Mouse (Mus musculus) forebrain, postnatal 0 days (tissue): ENCODE results near the gene Car7. TPM values are rescaled to one million over a fixed set of nuclear protein-coding genes. Genes with fewer than 3 reads are reported as not detected.

Experiments used
- ATAC-seq: fragments of 200-750 bp; cut with Nextera tagmentation; 2 replicates; pipeline ENCODE4 v1.8.0; 2017; ENCODE audit warnings: mild to moderate bottlenecking, moderate library complexity
- DNase-seq: peaks from one replicate; pipeline ENCODE4 v3.0.0-alpha.2; 2015
- H3K27ac ChIP-seq: fragments of 300-500 bp; sonication (generic); 2 replicates; pipeline ENCODE4 v1.5.1; 2014; ENCODE audit warnings: low read depth, mild to moderate bottlenecking, antibody characterized with exemption, low read length, moderate library complexity, mixed read lengths
- H3K27me3 ChIP-seq: fragments of 300-500 bp; sonication (generic); 2 replicates; pipeline ENCODE4 v1.6.1; 2014; ENCODE audit warnings: mild to moderate bottlenecking, low read length, mixed read lengths; ENCODE audit not compliant: insufficient read depth
- H3K36me3 ChIP-seq: fragments of 300-500 bp; sonication (generic); 2 replicates; pipeline ENCODE4 v1.6.1; 2014; ENCODE audit warnings: mild to moderate bottlenecking, moderate library complexity; ENCODE audit not compliant: insufficient read depth
- H3K4me1 ChIP-seq: fragments of 300-500 bp; sonication (generic); 2 replicates; pipeline ENCODE4 v1.6.1; 2014; ENCODE audit warnings: antibody characterized with exemption; ENCODE audit not compliant: insufficient read depth
- H3K4me2 ChIP-seq: fragments of 300-500 bp; sonication (generic); 2 replicates; pipeline ENCODE4 v1.6.1; 2014; ENCODE audit warnings: low read depth, mild to moderate bottlenecking, moderate library complexity
- H3K4me3 ChIP-seq: fragments of 300-500 bp; sonication (generic); 2 replicates; pipeline ENCODE4 v1.5.1; 2014; ENCODE audit warnings: low read depth, low read length, mixed read lengths
- H3K9ac ChIP-seq: fragments of 300-500 bp; sonication (generic); 2 replicates; pipeline ENCODE4 v1.6.1; 2014; ENCODE audit warnings: mild to moderate bottlenecking
- H3K9me3 ChIP-seq: fragments of 300-500 bp; sonication (generic); 2 replicates; pipeline ENCODE4 v1.6.1; 2016; ENCODE audit warnings: low read length
- CTCF ChIP-seq: sonication (generic); IDR thresholded peaks from 2 replicates; pipeline ENCODE4 v1.5.1; 2016; ENCODE audit warnings: antibody characterized with exemption, control low read depth, low read depth
- WGBS: fragments of 180-500 bp; shearing (Covaris S2); extraction: QIAGEN DNeasy Blood & Tissue Kit; methylation state at CpG from one replicate; pipeline ENCODE4 v1.1.7; 2014; 5-methylcytosine and 5-hydroxymethylcytosine counted together
- polyA plus RNA-seq: library from polyadenylated mRNA; unstranded; fragments of >200 nt; fragmentation: Nextera tagmentation; extraction: Ambion mirVana; gene quantifications from 2 replicates; pipeline ENCODE4 v1.2.1, GENCODE M21; 2015
- total RNA-seq: library from RNA; depleted of rRNA; stranded (reverse); fragments of >200 nt; gene quantifications from 2 replicates; pipeline ENCODE4 v1.2.3, GENCODE M21; 2014; rRNA removed

Gene Car7
- total RNA-seq (2.2 and 2.5 TPM in 2 replicates), polyA plus RNA-seq (1.6 and 2.0 TPM in 2 replicates)

DNA sequence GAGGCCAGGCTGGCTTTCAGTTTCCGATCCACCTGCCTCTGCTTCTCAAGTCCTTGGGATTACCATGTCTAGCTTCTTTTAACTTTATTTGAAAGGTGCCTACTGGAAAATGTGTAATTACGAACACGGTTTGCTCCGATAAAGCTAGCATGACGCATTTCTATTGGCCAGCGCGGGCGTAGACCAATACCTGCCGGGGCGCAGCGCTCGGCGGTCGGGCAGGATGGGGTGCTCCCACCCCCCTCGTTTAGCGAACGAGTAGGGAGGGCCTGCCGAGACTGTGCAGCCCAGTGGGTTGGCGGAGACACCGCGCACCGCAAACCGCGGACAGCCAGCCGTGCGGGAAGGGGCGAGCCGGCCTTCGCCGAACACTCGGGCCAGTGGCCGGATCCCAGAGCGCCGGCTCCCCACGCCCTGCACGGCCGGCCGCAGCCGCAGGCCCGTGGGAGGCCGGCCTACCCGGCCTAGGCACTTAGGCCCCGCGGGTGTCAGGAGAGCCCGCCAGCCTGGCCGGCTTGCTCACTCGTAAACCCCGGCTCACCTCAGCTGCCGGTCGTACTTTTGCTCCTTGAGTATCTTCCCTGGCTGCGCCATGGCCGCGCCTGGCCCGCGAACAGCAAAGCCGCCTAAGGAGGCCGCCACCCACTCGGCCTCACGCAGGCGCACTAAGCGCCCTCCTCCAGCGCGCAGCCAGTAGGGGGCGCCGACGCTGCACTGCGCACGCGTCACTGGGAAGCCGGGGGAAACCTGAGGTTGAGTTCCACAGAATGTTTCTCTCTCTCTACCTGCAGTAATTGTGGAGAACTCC lies at the start of gene Car7, which contains the start of gene Nae1:
Car7 (plus strand) TSS at position 719 of the 808 bp plus-strand sequence.
Nae1 (minus strand) TSS at position 667 of the 808 bp plus-strand sequence.
- Histone ChIP-seq H3K27ac (peak within 1 kb of the TSS; percentile 88), H3K36me3 (peaks cover 8% of the 10 kb centered on the region), H3K4me2 (peak within 1 kb of the TSS; percentile 67), H3K9ac (peak within 1 kb of the TSS; percentile 95), H3K4me3 (peak within 1 kb of the TSS; percentile 83), H3K27me3 (no peaks in the 10 kb centered on the region), H3K9me3 (no peaks in the 10 kb centered on the region), H3K4me1 (0 out of 2 replicates have a peak, but pooled peaks cover 10% of the 10 kb centered on the region)
- TF ChIP-seq CTCF, result peak; percentile 99
- ATAC-seq, result peak; percentile 98
- 2% methylated on average over 70 of the region's 70 CpGs for WGBS
- peak; percentile 97 for DNase-seq

DNA sequence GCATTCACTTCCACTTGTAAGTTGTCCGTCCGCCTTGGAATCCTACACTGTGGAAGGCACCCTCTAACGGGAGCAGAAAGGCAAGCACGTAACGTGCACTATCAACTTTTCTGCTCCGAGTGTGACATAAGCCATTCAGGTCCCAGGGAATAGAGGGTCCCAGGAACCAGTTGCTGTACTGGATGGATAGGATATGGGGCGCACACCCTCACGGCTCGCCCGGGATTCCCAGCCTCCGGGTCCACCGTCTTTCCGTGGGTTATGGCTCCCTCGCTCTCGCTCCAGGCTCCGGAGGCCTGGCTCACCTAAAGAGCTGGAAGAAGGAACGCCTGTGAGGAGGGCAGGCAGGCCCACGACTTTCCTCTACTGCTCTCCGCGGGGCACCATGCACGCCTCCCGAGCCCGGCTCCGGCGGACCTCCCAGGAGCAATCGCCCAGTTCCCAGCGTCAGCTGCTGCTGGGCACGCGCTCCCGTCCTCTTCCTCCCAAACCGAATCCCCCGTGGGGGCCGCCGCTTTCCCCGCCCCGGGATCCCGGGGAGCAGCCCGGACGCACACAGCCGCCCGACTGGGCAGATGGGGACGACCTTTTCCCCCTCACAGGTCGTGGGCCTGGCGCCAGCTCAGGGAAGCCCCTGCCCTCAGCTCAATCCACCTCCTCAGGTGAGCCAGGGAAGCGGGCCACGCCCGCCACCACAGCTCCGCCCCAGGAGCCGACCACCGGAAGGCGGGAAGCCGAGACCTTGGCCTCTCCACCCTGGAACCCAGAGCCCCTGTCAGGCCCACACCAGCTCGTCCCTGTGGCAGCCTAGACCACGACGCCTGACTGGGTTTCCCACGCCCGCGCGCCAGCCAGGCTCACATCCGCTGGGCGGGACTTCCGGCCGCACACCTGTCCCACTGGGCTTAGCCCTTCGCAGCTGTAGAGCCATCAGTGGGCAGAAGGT lies 25.2 kb upstream of the Car7 start, which contains the start of gene Terb1:
Terb1 (minus strand) TSS at position 850 of the 946 bp plus-strand sequence.
- Histone ChIP-seq H3K4me2 (peak within 1 kb of the TSS; percentile 99), H3K9ac (peak within 1 kb of the TSS; percentile 63), H3K4me1 (0 out of 2 replicates have a peak, but pooled peaks cover 3% of the 10 kb centered on the region), H3K27me3 (no peaks in the 10 kb centered on the region), H3K9me3 (no peaks in the 10 kb centered on the region), H3K36me3 (peaks cover 21% of the 10 kb centered on the region), H3K4me3 (peak within 1 kb of the TSS; percentile 48), H3K27ac (no peak within 1 kb of the TSS)
- peak; percentile 21; the same call in 1 of the 2 replicates for TF ChIP-seq CTCF
- DNase-seq, result peak; percentile 44
- peak; percentile 79 for ATAC-seq
- WGBS, result 1% methylated on average over 64 of the region's 64 CpGs

DNA sequence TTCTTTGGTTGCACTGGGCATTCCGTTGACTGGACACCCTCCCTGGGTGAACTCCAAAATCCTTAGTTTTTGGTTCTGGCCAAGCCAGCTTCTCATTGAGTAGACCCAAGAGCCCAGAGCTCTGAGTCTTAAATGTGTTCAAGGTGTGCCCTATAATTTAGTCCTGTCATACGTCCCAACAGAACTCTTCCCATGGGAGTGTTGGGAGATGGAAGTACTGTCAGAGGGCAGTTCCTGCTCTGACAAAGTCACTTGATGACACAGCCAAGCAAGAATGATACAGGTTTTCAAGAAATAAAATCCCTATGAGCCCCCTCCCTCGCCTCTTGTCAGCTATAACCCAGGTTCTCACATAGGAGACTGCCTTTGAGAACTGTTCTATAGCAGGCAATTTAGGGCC lies 24.4 kb upstream of the Car7 start:
- Histone ChIP-seq H3K36me3 (peaks cover 27% of the 10 kb centered on the region), H3K9me3 (no peaks in the 10 kb centered on the region), H3K4me3 (no peak overlapping the region), H3K4me2 (no peak overlapping the region), H3K4me1 (0 out of 2 replicates have a peak, but pooled peaks cover 3% of the 10 kb centered on the region), H3K27me3 (no peaks in the 10 kb centered on the region), H3K27ac (no peak overlapping the region), H3K9ac (no peak overlapping the region)
- WGBS, result 78% methylated on average over 3 of the region's 3 CpGs
- no peak for DNase-seq
- no peak for ATAC-seq
- TF ChIP-seq CTCF, result no peak

DNA sequence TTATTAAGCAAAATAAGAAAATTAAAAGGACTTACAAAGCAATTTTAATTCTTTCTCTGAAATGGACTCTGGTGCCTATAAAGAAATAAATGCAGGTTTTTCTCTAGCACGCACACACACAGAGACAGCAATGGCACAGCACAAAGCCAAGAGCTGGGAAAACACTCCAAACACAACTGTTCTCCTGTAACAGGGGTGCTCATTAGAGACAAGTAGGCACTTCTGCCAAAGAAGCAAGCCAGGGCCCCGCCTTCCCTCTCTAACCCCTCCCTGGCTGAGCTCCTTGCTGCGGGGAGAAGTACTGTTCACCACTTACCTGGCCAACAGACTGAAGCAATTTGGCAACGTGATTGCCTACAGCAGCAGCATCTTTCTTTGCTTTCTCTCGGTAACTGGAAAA lies 16.6 kb upstream of the Car7 start:
- 69% methylated on average over 5 of the region's 5 CpGs for WGBS
- no peaks in the 10 kb centered on the region for H3K4me1 ChIP-seq
- ATAC-seq (no peak), DNase-seq (no peak)
- H3K9me3 ChIP-seq, result no peaks in the 10 kb centered on the region
- no peak overlapping the region for H3K27ac ChIP-seq
- H3K36me3 ChIP-seq, result peaks cover 54% of the 10 kb centered on the region
- no peak overlapping the region for H3K9ac ChIP-seq
- no peak for TF ChIP-seq CTCF
- H3K4me2 ChIP-seq, result no peak overlapping the region
- H3K4me3 ChIP-seq, result no peak overlapping the region
- H3K27me3 ChIP-seq, result no peaks in the 10 kb centered on the region

DNA sequence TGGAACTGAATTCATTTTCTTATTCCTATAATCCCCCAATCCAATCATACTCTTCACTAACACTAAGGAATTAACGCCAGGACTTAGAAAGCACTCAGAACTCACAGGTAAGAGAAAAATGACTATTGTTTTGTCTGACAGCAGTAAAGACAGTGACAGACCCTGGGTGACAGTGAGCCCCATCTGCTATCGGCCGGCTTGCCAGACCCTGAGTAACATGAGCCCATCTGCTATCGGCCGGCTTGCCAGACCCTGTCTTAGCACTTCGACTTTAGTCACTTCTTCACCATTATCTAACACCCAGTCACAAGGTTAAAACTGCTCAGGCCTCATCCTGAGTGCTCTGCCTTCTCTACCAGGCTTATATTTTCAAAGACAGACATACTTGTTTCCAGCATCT lies 4.8 kb upstream of the Car7 start:
- no peak overlapping the region for H3K4me3 ChIP-seq

DNA sequence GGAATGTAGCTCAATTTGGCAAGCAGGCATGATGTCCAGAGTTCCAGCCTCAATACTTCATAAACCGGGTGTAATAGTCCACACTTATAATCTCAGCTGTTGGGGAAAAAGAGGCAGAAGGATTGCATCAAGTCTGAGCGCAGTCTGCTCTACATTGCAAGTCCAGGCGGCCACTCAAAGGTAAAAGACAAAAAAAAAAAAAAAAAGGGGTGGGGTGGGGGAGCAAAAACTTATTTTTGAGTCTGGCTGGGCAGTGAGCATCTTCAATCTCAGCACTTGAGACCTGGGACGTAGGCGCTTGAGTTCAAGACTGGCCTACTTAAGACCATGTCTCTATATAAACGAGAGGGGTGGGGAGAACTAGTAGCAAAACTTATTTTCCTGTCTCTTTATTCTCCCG lies 938 bp upstream of the Car7 start:
- Histone ChIP-seq H3K9me3 (no peaks in the 10 kb centered on the region), H3K4me3 (peak overlapping the region; percentile 83), H3K27ac (no peak overlapping the region), H3K27me3 (no peaks in the 10 kb centered on the region), H3K4me1 (0 out of 2 replicates have a peak, but pooled peaks cover 10% of the 10 kb centered on the region), H3K4me2 (peak overlapping the region; percentile 67), H3K36me3 (peaks cover 9% of the 10 kb centered on the region), H3K9ac (peak overlapping the region; percentile 95)
- no peak for TF ChIP-seq CTCF
- 12% methylated on average over 7 of the region's 7 CpGs for WGBS
- DNase-seq (no peak), ATAC-seq (no peak; the same call in 1 of the 2 replicates)

More for the DNA sequence above, 4.8 kb upstream of the Car7 start:
- WGBS, result 67% methylated on average over 6 of the region's 6 CpGs
- Histone ChIP-seq H3K36me3 (peaks cover 27% of the 10 kb centered on the region), H3K9me3 (no peaks in the 10 kb centered on the region), H3K4me1 (0 out of 2 replicates have a peak, but pooled peaks cover 10% of the 10 kb centered on the region), H3K4me2 (no peak overlapping the region), H3K27ac (no peak overlapping the region), H3K27me3 (no peaks in the 10 kb centered on the region), H3K9ac (no peak overlapping the region)
- TF ChIP-seq CTCF, result no peak
- ATAC-seq (no peak), DNase-seq (peak; percentile 36)
